ENCODE assay signal across 22 mouse cellular contexts in genomic region chr17:54188997-54189553, GRCm38 (mm10).
DNase-seq lines count a peak whose midpoint lies in the region; ATAC-seq lines count a peak whose summit lies in the region.
"Had no signal": no experiment of that assay in that cellular context is flagged by ENCODE, and none has a peak within 500 bp of the region (broad histone marks: within the 10 kb centered on the region; RNA-seq: fewer than 3 reads in every experiment).

No protein-coding gene starts in this region.

- no peak overlapping the region for H3K4me2 ChIP-seq in kidney, embryonic 16.5 days (replicated peaks; ENCODE audit: low read depth, low read length)
- H3K4me2 ChIP-seq in lung, embryonic 15.5 days = no peak overlapping the region
- H3K4me2 ChIP-seq: embryonic facial prominence, embryonic 13.5 days; heart, embryonic 13.5 days; hindbrain, embryonic 15.5 days had no signal

- H3K9me3 ChIP-seq in kidney, embryonic 16.5 days (ENCODE audit: low read length) = no peaks in the 10 kb centered on the region
- no peaks in the 10 kb centered on the region for H3K9me3 ChIP-seq in lung, embryonic 15.5 days
- H3K9me3 ChIP-seq: embryonic facial prominence, embryonic 13.5 days; forebrain, embryonic 10.5 days; heart, embryonic 13.5 days; hindbrain, embryonic 15.5 days had no signal

- peak; percentile 51; the same call in 1 of the 2 replicates for ATAC-seq in kidney, embryonic 16.5 days (ENCODE audit: low FRiP score, low TSS enrichment)
- ATAC-seq in lung, embryonic 15.5 days (ENCODE audit: borderline replicate concordance, extremely low read depth, low FRiP score, low TSS enrichment) = peak; percentile 39; the same call in 1 of the 2 replicates
- ATAC-seq: activated CD4-positive, CD25-positive, alpha-beta regulatory T cell, adult 4 months; forebrain, embryonic 14.5 days had no signal

- no peak overlapping the region for H3K27ac ChIP-seq in kidney, embryonic 16.5 days (ENCODE audit: low read length)
- no peak overlapping the region for H3K27ac ChIP-seq in lung, embryonic 15.5 days
- H3K27ac ChIP-seq: embryonic facial prominence, embryonic 13.5 days; forebrain, embryonic 10.5 days; gastrocnemius, adult 2 months; heart, embryonic 13.5 days; hindbrain, embryonic 15.5 days had no signal

- no peak overlapping the region for H3K4me3 ChIP-seq in kidney, embryonic 16.5 days (ENCODE audit: low read length)
- H3K4me3 ChIP-seq in lung, embryonic 15.5 days = no peak overlapping the region
- H3K4me3 ChIP-seq: embryonic facial prominence, embryonic 13.5 days; erythroblast, embryonic 14.5 days; forebrain, embryonic 10.5 days; gastrocnemius, adult 2 months; heart, embryonic 13.5 days; hindbrain, embryonic 15.5 days had no signal

- H3K4me1 ChIP-seq in kidney, embryonic 16.5 days (ENCODE audit: insufficient read depth, low read length) = no peaks in the 10 kb centered on the region
- H3K4me1 ChIP-seq in lung, embryonic 15.5 days = no peaks in the 10 kb centered on the region
- H3K4me1 ChIP-seq: embryonic facial prominence, embryonic 13.5 days; forebrain, embryonic 10.5 days had no signal

- H3K9ac ChIP-seq in kidney, embryonic 16.5 days (replicated peaks; ENCODE audit: low read length) = no peak overlapping the region
- H3K9ac ChIP-seq in lung, embryonic 15.5 days = no peak overlapping the region
- H3K9ac ChIP-seq: embryonic facial prominence, embryonic 13.5 days; heart, embryonic 13.5 days; hindbrain, embryonic 15.5 days had no signal

- DNase-seq in kidney, postnatal 25 days = no peak
- no peak for DNase-seq in lung, postnatal 10 days
- peak; percentile 68 for DNase-seq in Muller cell, postnatal 12 days (ENCODE audit: inconsistent ontology term)
- DNase-seq in adipocyte (ENCODE audit: low spot score) = peak; percentile 18
- DNase-seq in adrenal gland, adult 2 months = no peak
- DNase-seq in cerebellum, postnatal 25 days = no peak
- DNase-seq: adrenal gland, adult 8-10 months; adrenal gland, postnatal 36 days; cerebellum, adult 8-10 months; cerebellum, postnatal 14 days; gastrocnemius, adult 2 months; gastrocnemius, postnatal 25 days; heart, postnatal 36 days had no signal

- H3K36me3 ChIP-seq in kidney, embryonic 16.5 days (ENCODE audit: insufficient read depth, low read length) = no peaks in the 10 kb centered on the region
- no peaks in the 10 kb centered on the region for H3K36me3 ChIP-seq in lung, embryonic 15.5 days
- H3K36me3 ChIP-seq: embryonic facial prominence, embryonic 13.5 days; forebrain, embryonic 10.5 days; heart, embryonic 13.5 days; hindbrain, embryonic 15.5 days had no signal

- H3K27me3 ChIP-seq in kidney, embryonic 16.5 days (ENCODE audit: insufficient read depth, low read length) = no peaks in the 10 kb centered on the region
- H3K27me3 ChIP-seq in lung, embryonic 15.5 days = no peaks in the 10 kb centered on the region
- H3K27me3 ChIP-seq: embryonic facial prominence, embryonic 13.5 days; heart, embryonic 13.5 days; hindbrain, embryonic 15.5 days had no signal

Comparison
In these comparisons a context has a peak if more than half of its experiments do, and no peak if none do; other contexts are left out.
1. DNase-seq: peak in Muller cell, postnatal 12 days (single experiment) and adipocyte (single experiment); none in kidney, postnatal 25 days (0 of 2), lung, postnatal 10 days (single experiment), adrenal gland, adult 2 months (single experiment) and cerebellum, postnatal 25 days (0 of 2).